Mouse (Mus musculus): Measurements from ENCODE around the gene Gna11.
A peak's percentile ranks its signal among the peaks of the same experiment; 100 is the strongest.

Gene Gna11

DNA sequence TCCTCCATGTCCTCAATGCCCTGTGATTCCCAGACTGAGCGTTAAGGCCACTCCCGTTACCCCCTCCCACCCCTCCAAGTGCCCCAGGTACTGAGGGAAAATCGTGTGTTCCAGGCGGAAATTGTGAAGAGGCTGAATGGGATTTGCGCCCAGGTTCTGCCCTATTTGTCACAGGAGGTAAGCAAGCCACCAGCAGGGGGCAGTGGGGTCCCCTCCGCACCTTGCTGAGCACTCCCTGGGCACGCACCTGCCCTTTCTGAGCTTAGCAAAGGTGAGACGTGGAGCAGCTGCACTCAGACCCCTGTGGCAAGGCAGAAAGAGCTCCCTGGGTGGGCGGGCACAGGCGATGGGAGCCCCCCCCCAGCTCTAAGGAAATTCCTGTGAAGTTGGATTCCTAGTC, 19.7 kb upstream of the Gna11 start:
- DNase-seq = peak; percentile 71

- DNase-seq = peak; percentile 69
These were observed 19.2 kb upstream of the Gna11 start for GRCm38 (mm10) chr10:81564216-81564615.

DNA sequence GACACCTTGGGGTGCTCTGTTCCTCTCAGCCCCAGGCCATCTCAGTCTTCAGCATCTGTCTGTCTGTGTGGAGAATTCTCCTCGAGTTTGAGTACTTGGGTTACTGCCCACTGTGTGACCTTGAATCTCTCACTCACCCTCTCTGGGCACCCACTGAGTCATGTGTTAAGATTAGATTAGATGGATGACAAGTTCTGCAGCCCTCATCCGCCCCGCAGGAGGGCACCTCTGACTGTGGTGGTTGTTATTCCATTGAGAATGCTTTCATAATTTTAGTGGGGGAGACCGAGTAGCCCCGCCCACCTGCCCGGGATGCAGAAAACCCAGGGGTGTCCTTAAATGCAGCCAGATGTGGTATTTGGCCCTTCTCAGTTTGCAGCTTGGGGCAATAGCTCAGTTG, 18.5 kb upstream of the Gna11 start:
- no peak for DNase-seq

DNA sequence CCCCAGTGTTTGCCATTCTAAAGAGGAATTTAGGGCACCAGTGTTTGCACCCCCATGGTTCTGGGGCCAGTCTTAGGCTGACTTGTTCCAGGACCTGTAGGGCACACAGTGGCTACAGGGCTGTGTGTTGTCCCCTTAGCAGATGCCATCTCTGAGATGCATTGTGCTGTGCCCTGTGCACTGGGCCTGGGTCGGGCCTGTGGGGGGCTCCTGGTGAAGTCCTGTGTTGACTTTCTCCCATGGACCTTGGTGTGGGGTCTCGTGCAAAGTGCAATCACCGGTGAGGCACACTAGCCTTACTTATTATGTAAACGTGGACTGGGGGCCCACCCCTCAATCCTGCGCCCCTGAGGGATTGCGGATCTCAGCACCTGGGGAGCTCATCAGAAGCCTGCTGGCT, 17.4 kb upstream of the Gna11 start:
- peak; percentile 10 for DNase-seq

- peak; percentile 58 for DNase-seq
These were observed 15.9 kb upstream of the Gna11 start for GRCm38 (mm10) chr10:81560719-81561459.

DNA sequence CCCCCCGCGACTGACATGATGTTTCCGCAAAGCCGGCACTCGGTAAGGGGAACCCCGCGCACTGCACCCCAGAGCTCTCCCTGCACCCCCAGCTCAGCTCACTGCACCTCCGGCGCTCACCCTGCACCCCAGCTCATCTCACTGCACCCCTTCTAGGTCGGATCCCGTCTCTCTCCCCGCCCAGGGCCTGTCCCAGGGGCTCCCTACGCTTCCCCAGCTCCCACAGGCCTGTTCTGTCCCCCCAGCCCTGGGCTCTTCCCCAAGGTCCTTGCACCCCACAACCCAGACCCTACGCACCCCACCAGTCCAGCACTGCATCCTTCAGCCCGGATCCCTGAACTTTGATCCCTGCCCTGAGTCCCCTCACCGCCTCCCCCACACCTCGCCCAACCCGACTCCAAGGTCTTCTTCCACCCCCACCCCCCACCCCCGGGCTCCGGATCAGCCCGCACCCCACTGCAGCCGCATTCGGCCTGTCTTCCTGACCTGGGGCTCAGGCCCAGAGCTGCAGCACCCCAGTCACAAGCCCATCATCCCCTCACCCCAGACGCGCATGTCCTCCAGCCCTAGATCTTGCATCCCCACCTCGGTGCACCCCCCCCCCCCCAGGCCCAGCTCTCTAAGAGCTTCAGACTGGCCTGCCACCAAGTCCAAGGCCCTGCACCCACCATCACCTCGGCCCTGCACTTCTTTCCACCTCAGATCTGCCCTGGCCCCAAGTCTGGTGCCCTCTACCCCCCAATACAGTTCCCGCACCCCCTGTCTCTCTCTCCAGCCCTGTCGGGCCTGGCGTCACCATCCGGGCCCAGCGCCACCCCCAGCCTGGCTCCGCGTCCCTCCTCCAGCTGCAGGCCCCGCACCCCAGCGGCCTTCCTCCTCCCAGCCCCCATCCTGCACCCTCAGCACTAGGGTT, 14.9 kb upstream of the Gna11 start:
- DNase-seq = peak; percentile 77

GRCm38 (mm10) chr10:81559163-81559626, 14.2 kb upstream of the Gna11 start, which contains the start of gene Aes:
Gene Aes, plus strand, starts transcription at chr10:81559488.
- DNase-seq = peak; percentile 84

DNA sequence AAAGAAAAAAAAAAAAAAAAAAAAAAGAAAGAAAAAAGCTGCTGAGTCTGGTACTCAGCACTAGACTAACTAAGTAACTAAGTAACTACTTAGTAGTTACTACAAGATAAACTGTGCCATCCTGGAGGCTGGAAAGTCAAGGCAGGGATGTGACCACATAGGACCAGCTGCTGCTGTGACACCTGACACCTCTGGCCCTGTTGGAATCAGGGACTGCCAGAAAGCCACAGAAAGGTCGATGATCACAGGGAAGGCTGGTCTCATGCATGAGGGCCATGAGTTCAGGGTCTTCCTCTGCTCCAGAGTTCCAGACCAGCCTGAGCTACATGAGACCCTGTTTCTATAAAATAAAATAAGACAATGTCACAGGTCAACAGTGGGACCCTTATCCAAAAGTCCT, 12.5 kb upstream of the Gna11 start:
- no peak for DNase-seq

GRCm38 (mm10) chr10:81556282-81556681, 11.3 kb upstream of the Gna11 start:
- DNase-seq = no peak

DNA sequence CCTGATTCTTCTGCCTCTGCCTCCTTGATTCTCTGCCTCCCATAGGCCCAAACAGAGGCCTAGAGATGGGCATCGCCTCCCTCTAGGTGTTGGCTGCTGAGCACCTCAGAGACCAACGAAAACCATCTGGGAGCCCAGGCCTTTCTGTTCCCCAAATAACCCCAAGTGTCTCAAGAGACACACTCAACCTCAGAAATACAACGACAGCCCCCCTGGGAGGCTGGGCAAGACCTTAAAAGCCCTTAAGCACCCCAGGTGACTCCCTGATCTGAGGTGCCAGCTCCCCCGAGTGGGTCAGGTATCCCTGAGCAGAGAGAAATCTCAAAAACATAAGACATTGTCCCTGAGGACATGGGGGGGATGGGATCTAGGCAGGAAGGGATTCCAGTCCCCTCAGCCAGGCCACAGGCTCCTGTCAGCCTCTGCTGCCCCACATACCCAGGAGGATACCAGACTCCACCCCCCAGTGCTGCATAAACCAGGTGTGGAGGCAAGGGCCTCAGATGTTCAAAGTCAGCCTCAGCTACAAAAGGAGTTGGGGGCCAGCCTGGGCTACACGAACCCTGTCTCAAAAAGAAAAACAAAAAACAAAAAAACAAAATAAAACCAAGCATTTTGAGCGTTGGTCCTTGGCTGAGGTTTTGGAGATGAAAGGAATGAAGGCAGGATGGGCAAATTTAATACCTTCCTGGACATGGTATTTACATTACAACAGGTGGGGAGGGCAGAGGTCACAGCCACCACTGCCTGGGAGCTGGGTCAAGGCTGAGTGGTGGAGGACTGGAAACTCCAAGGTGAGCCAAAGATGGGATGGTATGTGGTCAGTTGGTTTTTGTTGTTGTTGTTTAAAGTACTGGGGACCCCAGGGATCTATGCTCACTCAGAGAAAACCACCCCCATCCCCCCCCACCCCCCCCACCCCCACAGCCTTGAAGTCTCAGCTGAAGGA, 9.1 kb upstream of the Gna11 start:
- no peak for DNase-seq

GRCm38 (mm10) chr10:81553232-81553631, 8.2 kb upstream of the Gna11 start:
- DNase-seq = no peak

GRCm38 (mm10) chr10:81551597-81552102, 6.7 kb upstream of the Gna11 start:
- peak; percentile 96 for DNase-seq

- DNase-seq = peak; percentile 82
These were observed 5.3 kb upstream of the Gna11 start for GRCm38 (mm10) chr10:81550257-81550656.

GRCm38 (mm10) chr10:81548944-81549343, 4.0 kb upstream of the Gna11 start:
- DNase-seq = no peak

DNA sequence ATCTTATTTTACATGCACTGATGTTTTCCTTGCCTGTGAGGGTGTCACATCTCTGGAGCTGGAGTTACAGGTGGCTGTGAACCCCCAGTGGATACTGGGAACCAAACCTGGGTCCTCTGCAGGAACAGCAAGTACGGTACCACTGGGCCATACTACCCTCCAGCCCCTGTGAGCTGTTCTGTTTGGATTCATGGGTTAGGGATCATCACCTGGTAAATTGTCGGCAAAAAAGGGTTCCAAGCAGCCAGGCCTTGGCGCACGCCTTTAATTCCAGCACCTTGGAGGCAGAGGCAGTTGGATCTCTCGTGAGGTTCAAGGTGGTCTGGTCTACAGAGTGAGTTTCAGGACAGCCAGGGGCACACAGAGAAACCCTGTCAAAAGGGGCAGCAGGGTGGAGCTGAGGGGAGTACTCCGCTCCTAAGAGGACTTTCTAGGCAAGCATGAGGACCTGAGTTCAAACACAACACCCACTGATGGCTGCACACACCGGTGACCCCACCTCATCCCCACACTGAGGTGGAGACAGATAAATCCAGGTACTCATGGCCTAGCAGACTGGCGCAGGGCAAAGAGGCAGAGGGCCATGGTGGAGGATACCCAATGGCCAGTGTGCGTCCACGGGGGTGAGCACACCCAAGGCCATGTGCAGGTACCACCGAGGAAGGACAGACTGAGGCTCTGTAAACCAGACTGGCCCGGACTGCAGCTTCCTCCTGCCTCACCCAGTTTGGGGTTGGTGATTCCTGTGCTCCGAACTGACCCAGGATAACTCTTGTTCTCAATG, 2.0 kb upstream of the Gna11 start:
- DNase-seq = no peak

DNA sequence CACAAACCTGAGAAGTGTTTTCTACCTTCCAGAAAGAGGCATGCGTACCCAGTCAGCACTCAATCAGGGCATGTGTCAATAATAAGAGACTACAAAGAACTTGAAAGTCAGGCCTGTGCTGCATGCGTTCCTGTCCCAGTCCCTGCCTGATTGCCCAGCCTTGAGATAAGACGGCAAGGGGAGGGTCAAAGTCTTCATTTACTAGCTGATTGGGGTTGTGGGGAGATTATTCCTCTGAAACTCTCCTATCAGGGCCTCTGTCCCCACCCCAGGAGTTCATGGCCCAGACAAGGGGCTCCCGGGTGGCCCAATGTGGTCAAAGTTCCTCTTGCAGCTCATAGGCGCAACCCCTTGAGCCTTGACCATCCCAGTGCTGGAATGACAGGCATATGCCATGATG, 1.3 kb upstream of the Gna11 start:
- DNase-seq = no peak

DNA sequence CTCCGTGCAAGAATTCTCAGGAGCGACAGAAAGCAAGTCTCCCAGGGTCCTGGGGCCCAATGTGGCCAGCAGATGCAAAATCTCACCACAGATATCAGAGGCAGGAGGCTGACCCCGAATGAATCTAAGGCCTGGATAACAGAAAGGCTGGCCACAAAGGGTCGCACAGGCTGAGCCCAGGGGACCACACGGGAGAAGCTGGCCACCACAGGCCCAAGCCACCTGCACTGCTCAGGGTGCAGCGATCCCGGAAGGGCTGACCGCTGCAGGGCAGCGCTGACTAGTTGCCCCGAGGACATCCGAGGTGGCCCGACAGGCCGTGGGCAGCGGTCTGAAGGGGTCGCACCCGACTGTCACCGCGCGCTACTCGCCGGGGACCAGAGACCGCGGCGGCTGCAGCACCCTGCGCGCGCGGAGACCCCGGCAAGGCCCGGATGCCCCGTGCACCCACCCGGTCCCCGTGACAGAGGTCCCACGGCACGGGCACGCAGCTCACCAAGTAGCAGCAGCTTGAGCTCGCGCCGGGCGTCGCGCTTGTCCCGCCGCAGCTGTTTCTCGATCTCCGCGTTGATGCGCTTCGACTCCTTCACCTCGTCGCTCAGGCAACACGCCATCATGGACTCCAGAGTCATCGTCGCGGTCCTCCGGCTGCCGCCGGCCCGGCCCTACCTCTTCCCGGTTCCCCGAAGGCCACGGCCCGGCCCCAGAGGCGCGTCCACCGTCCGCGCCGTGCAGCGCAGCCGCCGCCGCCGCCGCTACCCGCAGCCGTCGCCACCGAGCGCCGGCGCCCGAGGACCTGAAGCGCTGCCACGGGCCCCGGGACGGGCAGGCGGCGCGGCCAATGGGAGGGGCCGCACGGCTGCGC, 462 bp downstream of the Gna11 start:
- no peak for DNase-seq

DNA sequence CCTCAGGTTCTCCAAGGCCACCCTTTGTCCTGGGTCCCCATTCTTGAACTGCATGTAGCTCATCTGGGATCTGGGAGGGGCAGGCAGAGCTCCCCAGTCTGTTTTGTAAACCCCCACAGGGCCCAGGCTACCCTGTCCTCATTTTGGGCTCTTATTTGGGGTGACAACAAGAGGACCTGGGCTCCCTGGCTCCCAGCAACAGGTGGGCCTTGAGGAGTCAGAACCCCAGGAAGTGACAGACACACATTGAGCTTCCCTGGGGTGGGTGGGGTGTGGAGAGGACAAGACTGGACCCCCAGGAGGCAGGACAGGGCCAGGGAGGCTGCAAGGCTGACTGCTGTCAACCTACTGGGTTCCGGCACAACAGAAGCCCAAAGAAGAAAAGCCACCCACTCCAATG, 1.4 kb downstream of the Gna11 start:
- no peak for DNase-seq

GRCm38 (mm10) chr10:81542727-81543460, 2.1 kb downstream of the Gna11 start:
- no peak for DNase-seq

DNA sequence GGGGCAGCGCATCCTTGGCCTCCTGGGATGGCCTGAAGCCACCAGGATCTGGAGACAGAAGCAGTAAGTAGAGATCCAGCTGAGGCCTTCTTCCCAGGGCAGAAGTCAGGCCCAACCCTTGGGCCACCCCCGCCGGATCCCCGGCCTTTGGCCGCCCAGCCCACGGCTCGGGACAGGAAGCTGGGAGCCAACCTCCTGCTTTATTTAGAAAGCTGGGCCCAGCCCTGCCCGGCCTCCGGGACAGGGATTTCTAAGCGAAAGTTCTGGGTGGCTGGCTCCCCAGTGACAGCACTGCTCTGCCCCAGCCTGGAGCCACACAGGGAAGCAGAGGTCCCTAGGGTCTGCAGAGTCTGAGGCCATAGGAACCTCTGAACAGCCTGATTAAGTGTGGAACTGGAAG, 3.2 kb downstream of the Gna11 start:
- DNase-seq = peak; percentile 79
